Mouse (Mus musculus) layer of hippocampus, adult 9-11 months (tissue): ENCODE data around the gene 3110082I17Rik.

Experiments
- DNase-seq: peaks from one replicate; pipeline ENCODE4 v3.0.0; 2022

Gene 3110082I17Rik

GRCm38 (mm10) chr5:139460384-139461067 lies at the start of gene 3110082I17Rik:
Gene 3110082I17Rik, minus strand, starts transcription at chr5:139460527.
- peak; percentile 97 for DNase-seq

GRCm38 (mm10) chr5:139506207-139506606 lies 45.9 kb upstream of the 3110082I17Rik start:
- no peak for DNase-seq

GRCm38 (mm10) chr5:139505073-139505606 lies 44.8 kb upstream of the 3110082I17Rik start:
- peak; percentile 77 for DNase-seq

GRCm38 (mm10) chr5:139502281-139502680 lies 42.0 kb upstream of the 3110082I17Rik start:
- peak; percentile 56 for DNase-seq

- no peak for DNase-seq
Observed at GRCm38 (mm10) chr5:139498791-139499190, 38.5 kb upstream of the 3110082I17Rik start.

GRCm38 (mm10) chr5:139496939-139497338 lies 36.6 kb upstream of the 3110082I17Rik start:
- DNase-seq: no peak

GRCm38 (mm10) chr5:139495019-139495669 lies 34.8 kb upstream of the 3110082I17Rik start:
- peak; percentile 69 for DNase-seq

- no peak for DNase-seq
Observed at GRCm38 (mm10) chr5:139493690-139494089, 33.4 kb upstream of the 3110082I17Rik start.

GRCm38 (mm10) chr5:139491348-139491747 lies 31.0 kb upstream of the 3110082I17Rik start:
- DNase-seq: no peak

- DNase-seq: no peak
Observed at GRCm38 (mm10) chr5:139490131-139490530, 29.8 kb upstream of the 3110082I17Rik start.

- peak; percentile 100 for DNase-seq
Observed at GRCm38 (mm10) chr5:139484185-139484814, 24.0 kb upstream of the 3110082I17Rik start, which contains the start of gene Zfand2a. Gene Zfand2a, minus strand, starts transcription at chr5:139484549.

GRCm38 (mm10) chr5:139483171-139483848 lies 23.0 kb upstream of the 3110082I17Rik start:
- no peak for DNase-seq

- DNase-seq: no peak
Observed at GRCm38 (mm10) chr5:139480406-139480805, 20.1 kb upstream of the 3110082I17Rik start.

- peak; percentile 80 for DNase-seq
Observed at GRCm38 (mm10) chr5:139479088-139479487, 18.8 kb upstream of the 3110082I17Rik start.

GRCm38 (mm10) chr5:139474741-139475140 lies 14.4 kb upstream of the 3110082I17Rik start:
- peak; percentile 46 for DNase-seq

- DNase-seq: peak; percentile 52
Observed at GRCm38 (mm10) chr5:139467998-139468397, 7.7 kb upstream of the 3110082I17Rik start.

GRCm38 (mm10) chr5:139466801-139467200 lies 6.5 kb upstream of the 3110082I17Rik start:
- DNase-seq: no peak

GRCm38 (mm10) chr5:139466373-139466772 lies 6.0 kb upstream of the 3110082I17Rik start:
- no peak for DNase-seq

GRCm38 (mm10) chr5:139464874-139465273 lies 4.5 kb upstream of the 3110082I17Rik start:
- DNase-seq: no peak

- DNase-seq: no peak
Observed at GRCm38 (mm10) chr5:139459938-139460337, 389 bp downstream of the 3110082I17Rik start.

GRCm38 (mm10) chr5:139457241-139457640 lies 3.1 kb downstream of the 3110082I17Rik start:
- DNase-seq: no peak

GRCm38 (mm10) chr5:139455166-139455565 lies 5.2 kb downstream of the 3110082I17Rik start:
- peak; percentile 77 for DNase-seq

- DNase-seq: no peak
Observed at GRCm38 (mm10) chr5:139453031-139453430, 7.3 kb downstream of the 3110082I17Rik start.
